In the genomic region with DNA sequence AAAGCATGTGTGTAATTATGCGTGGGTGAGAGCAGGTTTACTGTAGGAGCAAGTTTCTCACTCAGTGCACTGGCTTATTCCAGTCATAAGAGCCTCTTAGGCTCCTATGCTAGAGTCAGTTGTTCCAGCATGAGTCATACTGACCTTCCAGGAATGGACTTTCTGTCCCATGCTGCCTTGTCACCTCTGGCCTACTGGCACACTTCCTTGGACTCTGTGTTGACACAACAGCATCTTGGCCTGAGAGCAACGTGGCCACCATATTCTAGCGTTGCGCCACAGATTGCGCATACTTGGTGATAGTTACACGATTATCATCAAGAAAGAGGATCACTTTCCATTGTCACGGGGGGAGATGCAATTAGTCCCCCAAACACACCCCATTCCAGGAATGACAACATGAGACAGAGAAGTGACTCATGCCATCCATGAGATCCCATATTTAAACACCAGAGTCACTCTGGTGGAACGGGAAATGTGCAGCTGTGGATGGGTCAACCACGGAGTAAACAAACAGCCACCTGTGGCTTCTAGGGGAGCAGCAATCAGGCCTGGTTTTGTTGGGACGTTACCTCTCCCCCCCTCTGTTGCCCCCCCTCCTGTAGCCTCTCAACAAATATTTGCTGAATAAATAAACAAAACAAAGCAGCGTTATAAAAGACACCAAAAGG, we compare ENCODE assay signal across 16 mouse cellular contexts.
A peak's percentile ranks its signal among the peaks of the same experiment; 100 is the strongest.
DNase-seq lines count a peak whose midpoint lies in the region; ATAC-seq and TF ChIP-seq lines count a peak whose summit lies in the region.
"Had no signal": no experiment of that assay in that cellular context is flagged by ENCODE, and none has a peak within 500 bp of the region (broad histone marks: within the 10 kb centered on the region; RNA-seq: fewer than 3 reads in every experiment).

No protein-coding gene starts in this region.

- DNase-seq in gastrocnemius, adult 2 months, result peak; percentile 26
- DNase-seq in gastrocnemius, postnatal 10 days, result no peak
- DNase-seq in 3T3-L1 (ENCODE audit: low read depth, low spot score), result peak; percentile 47
- DNase-seq in adrenal gland, adult 2 months, result peak; percentile 72
- peak; percentile 5 for DNase-seq in lung, adult 2 months
- DNase-seq in hindbrain, embryonic 10.5 days (ENCODE audit: low spot score), result no peak
- DNase-seq in testis, postnatal 14 days (ENCODE audit: low spot score), result no peak
- DNase-seq: cerebellum, adult 11-12 months; cerebellum, postnatal 36 days; gastrocnemius, postnatal 25 days had no signal

- H3K4me1 ChIP-seq in lung, adult 2 months (ENCODE audit: control insufficient read depth, insufficient read depth, low read length), result no peaks in the 10 kb centered on the region
- H3K4me1 ChIP-seq in hindbrain, embryonic 10.5 days (replicated peaks), result no peaks in the 10 kb centered on the region
- H3K4me1 ChIP-seq: embryonic facial prominence, embryonic 12.5 days; heart, embryonic 13.5 days; lung, embryonic 15.5 days; midbrain, embryonic 12.5 days had no signal

- no peak for TF ChIP-seq CTCF in gastrocnemius, adult 2 months (IDR thresholded peaks at IDR 0.05)
- no peak for TF ChIP-seq CTCF in lung, adult 2 months (IDR thresholded peaks at IDR 0.05; ENCODE audit: insufficient read depth, low read length)

- no peak overlapping the region for H3K27ac ChIP-seq in gastrocnemius, adult 2 months
- no peak overlapping the region for H3K27ac ChIP-seq in hindbrain, embryonic 10.5 days
- H3K27ac ChIP-seq: embryonic facial prominence, embryonic 12.5 days; heart, embryonic 13.5 days; lung, embryonic 15.5 days; midbrain, embryonic 12.5 days had no signal

- H3K4me3 ChIP-seq in gastrocnemius, adult 2 months, result no peak overlapping the region
- no peak overlapping the region for H3K4me3 ChIP-seq in lung, adult 2 months (replicated peaks; ENCODE audit: extremely low read depth, low read depth, low read length)
- no peak overlapping the region for H3K4me3 ChIP-seq in hindbrain, embryonic 10.5 days
- H3K4me3 ChIP-seq: embryonic facial prominence, embryonic 12.5 days; heart, embryonic 13.5 days; lung, embryonic 15.5 days; midbrain, embryonic 12.5 days had no signal

- WGBS in lung, adult 2 months, result 63% methylated on average over 11 of the region's 11 CpGs
- 84% methylated on average over 11 of the region's 11 CpGs for WGBS in hindbrain, embryonic 10.5 days

- H3K36me3 ChIP-seq in hindbrain, embryonic 10.5 days, result no peaks in the 10 kb centered on the region
- H3K36me3 ChIP-seq: embryonic facial prominence, embryonic 12.5 days; heart, embryonic 13.5 days; lung, embryonic 15.5 days; midbrain, embryonic 12.5 days had no signal

- no peak for ATAC-seq in megakaryocyte progenitor cell, adult 5-6 weeks (replicated peaks; ENCODE audit: poor library complexity)
- ATAC-seq: intestine, postnatal 0 days had no signal

- H3K9me3 ChIP-seq in hindbrain, embryonic 10.5 days, result no peaks in the 10 kb centered on the region
- H3K9me3 ChIP-seq: embryonic facial prominence, embryonic 12.5 days; heart, embryonic 13.5 days; lung, embryonic 15.5 days; midbrain, embryonic 12.5 days had no signal

- TF ChIP-seq POLR2A in lung, adult 2 months (IDR thresholded peaks at IDR 0.05; ENCODE audit: borderline replicate concordance, extremely low read depth, low read depth, low read length), result no peak

- H3K27me3 ChIP-seq in hindbrain, embryonic 10.5 days (ENCODE audit: insufficient read depth, poor library complexity, severe bottlenecking), result no peaks in the 10 kb centered on the region
- H3K27me3 ChIP-seq: embryonic facial prominence, embryonic 12.5 days; lung, embryonic 15.5 days; midbrain, embryonic 12.5 days had no signal

- intact Hi-C loops in gastrocnemius, adult 2 months (cut with DNase I), result no loop called here

Comparison
In these comparisons a context has a peak if more than half of its experiments do, and no peak if none do; other contexts are left out.
1. DNase-seq: peak in gastrocnemius, adult 2 months (single experiment), 3T3-L1 (single experiment), adrenal gland, adult 2 months (single experiment) and lung, adult 2 months (single experiment); none in gastrocnemius, postnatal 10 days (single experiment), hindbrain, embryonic 10.5 days (single experiment) and testis, postnatal 14 days (single experiment).